Mouse (Mus musculus): ENCODE measurements around the gene Noct. TPM values are rescaled to one million over a fixed set of nuclear protein-coding genes. Genes with fewer than 3 reads are reported as not detected.
A peak's percentile ranks its signal among the peaks of the same experiment; 100 is the strongest.

Gene Noct
- polyA plus RNA-seq, 1 experiment from 2014 or later = 12.5 TPM

DNA sequence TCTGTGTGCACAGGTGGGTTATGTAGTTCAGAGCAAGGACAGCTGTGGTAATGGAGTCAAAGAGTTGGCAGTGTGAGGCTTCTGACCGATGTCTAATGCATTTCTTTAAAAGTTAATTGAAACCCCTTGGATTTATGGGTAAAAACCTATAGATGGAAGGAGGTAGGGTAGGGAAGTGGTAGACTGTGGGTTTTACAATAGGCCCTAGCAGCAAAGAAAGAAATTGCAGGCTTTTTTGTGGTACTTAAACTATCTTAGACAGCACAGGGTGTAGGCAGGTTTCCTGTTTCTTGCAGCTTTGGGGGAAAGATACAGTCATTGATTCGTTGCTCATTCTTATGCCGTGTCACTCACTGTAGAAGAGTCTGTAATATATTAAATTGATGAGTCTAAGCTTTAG lies 2.4 kb downstream of the Noct start:
- peaks cover 9% of the 10 kb centered on the region; the same call in 1 of the 2 replicates for H3K27me3 ChIP-seq (ENCODE audit: insufficient read depth, poor library complexity, severe bottlenecking)
- H3K4me3 ChIP-seq = peak overlapping the region; percentile 92; the same call in 1 of the 2 replicates
- no peaks in the 10 kb centered on the region for H3K36me3 ChIP-seq
- peaks cover 48% of the 10 kb centered on the region for H3K4me1 ChIP-seq (replicated peaks)
- WGBS = 92% methylated on average over 3 of the region's 3 CpGs
- H3K27ac ChIP-seq = no peak overlapping the region
- DNase-seq (ENCODE audit: low spot score) = no peak
- no peaks in the 10 kb centered on the region for H3K9me3 ChIP-seq

DNA sequence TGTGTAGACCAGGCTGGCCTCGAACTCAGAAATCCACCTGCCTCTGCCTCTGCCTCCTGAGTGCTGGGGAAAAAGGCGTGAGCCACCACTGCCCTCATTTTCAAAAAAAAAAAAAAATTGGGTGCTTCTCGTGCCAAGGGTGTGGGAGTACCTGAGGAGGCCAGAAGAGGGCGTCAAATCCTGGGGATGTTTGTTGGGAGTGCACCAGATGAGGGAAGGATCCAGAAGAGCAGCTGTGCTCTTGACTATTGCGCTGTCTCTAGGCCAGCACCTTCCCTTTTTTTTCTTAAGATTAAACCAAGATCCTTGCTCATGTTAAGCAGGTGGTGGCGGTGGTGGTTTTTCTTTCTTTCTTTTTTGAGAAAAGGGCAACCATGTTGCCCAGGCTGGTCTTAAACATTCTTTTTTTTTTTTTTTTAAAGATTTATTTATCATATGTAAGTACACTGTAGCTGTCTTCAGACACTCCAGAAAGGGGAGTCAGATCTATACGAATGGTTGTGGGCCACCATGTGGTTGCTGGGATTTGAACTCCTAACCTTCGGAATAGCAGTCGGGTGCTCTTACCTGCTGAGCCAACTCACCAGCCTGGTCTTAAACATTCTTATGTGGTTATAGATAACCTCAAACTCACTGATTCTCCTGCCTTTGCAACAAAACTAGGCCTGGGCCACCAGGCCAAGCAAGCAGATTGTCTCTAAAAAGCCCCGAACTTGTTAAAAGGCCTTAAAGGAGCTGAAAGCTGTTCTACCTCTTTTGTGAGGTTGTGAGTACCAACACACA lies 4.0 kb downstream of the Noct start:
- H3K36me3 ChIP-seq = no peaks in the 10 kb centered on the region
- H3K4me3 ChIP-seq = no peak overlapping the region
- H3K4me1 ChIP-seq (replicated peaks) = peaks cover 38% of the 10 kb centered on the region
- WGBS = 82% methylated on average over 10 of the region's 10 CpGs
- H3K27me3 ChIP-seq (ENCODE audit: insufficient read depth, poor library complexity, severe bottlenecking) = peaks cover 2% of the 10 kb centered on the region; the same call in 1 of the 2 replicates
- no peaks in the 10 kb centered on the region for H3K9me3 ChIP-seq
- peak; percentile 37 for DNase-seq (ENCODE audit: low spot score)
- H3K27ac ChIP-seq = no peak overlapping the region

DNA sequence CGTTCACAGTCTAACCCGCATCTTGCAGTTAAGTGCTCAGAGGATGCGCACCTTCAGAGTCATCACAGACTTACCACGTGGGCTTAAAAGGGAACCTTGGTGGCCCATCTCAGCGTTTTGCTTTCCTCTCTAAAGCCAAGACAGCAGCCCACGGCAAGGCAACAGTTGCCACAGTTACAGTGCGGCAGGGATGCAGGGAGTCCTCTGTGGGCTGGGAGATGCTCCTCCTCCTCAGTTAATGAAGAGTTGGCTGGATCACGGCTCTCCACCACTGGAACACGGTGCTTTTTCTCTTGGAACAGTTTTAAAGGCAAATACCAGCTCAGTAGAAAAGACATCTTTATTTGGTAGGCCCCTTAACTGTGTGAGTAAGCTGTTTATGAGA lies 4.6 kb downstream of the Noct start:
- Histone ChIP-seq H3K27ac (no peak overlapping the region), H3K36me3 (no peaks in the 10 kb centered on the region), H3K4me3 (no peak overlapping the region), H3K9me3 (no peaks in the 10 kb centered on the region), H3K4me1 (replicated peaks) (peaks cover 36% of the 10 kb centered on the region), H3K27me3 (ENCODE audit: insufficient read depth, poor library complexity, severe bottlenecking) (no peaks in the 10 kb centered on the region)
- 87% methylated on average over 9 of the region's 9 CpGs for WGBS
- DNase-seq (ENCODE audit: low spot score) = no peak

DNA sequence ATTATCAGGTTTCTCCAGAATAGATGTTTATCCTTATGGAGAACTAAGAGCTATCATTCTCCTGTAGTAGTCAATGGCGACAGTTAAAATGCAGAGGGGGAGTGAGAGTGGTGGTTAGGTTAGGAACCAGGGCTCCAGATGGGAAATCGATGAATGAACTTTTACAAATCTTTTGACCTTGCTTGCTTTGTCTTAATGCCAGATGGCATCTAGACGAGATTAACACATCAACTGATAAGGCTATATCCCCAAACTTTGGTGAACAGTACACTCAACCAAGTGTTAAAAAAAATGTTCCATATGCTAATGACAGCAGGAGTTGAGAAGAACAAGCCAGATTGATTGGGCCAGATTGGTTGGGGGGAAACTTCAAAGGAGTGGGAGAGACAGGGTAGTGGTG lies 5.0 kb downstream of the Noct start:
- H3K36me3 ChIP-seq = no peaks in the 10 kb centered on the region
- DNase-seq (ENCODE audit: low spot score) = no peak
- H3K9me3 ChIP-seq = no peaks in the 10 kb centered on the region
- no peak overlapping the region for H3K4me3 ChIP-seq
- H3K27ac ChIP-seq = no peak overlapping the region
- H3K4me1 ChIP-seq (replicated peaks) = peaks cover 35% of the 10 kb centered on the region
- H3K27me3 ChIP-seq (ENCODE audit: insufficient read depth, poor library complexity, severe bottlenecking) = no peaks in the 10 kb centered on the region
- WGBS = 88% methylated on average over 3 of the region's 3 CpGs

DNA sequence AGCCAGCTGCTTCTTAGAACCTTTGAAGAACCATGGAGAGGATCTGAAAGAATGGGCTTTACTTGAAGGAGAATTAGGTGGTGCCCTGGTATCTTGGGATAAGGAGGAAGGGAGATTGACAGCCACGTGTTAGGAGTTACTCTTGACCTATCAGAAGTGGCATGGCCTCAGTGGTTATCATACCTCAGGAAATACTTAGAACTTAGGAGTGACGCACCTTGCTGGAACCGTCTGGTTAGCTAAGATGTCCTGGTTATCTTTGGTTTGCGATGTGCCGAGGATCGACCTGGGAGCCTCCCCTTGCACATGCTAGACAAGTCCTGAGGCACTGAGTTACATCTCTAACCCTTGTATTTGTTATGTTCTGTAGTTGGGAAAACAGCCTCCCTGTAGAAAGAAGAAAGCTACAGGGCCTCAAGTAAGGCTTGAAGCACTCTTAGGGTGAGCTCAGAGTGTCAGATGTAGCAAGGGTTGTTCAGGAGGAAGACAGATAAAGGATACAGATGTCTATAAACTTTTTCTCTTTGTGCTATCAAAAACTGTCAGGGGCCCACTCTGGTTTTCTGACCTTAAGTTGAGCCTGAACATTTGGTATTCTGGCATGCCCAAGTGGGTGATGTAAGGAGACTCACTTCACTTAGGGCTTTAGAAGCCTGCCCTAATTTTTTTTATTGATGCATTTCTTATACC lies 6.0 kb downstream of the Noct start:
- Histone ChIP-seq H3K9me3 (no peaks in the 10 kb centered on the region), H3K4me1 (replicated peaks) (peaks cover 42% of the 10 kb centered on the region), H3K27ac (no peak overlapping the region), H3K4me3 (no peak overlapping the region), H3K27me3 (ENCODE audit: insufficient read depth, poor library complexity, severe bottlenecking) (no peaks in the 10 kb centered on the region), H3K36me3 (no peaks in the 10 kb centered on the region)
- no peak for DNase-seq (ENCODE audit: low spot score)
- 94% methylated on average over 6 of the region's 6 CpGs for WGBS

DNA sequence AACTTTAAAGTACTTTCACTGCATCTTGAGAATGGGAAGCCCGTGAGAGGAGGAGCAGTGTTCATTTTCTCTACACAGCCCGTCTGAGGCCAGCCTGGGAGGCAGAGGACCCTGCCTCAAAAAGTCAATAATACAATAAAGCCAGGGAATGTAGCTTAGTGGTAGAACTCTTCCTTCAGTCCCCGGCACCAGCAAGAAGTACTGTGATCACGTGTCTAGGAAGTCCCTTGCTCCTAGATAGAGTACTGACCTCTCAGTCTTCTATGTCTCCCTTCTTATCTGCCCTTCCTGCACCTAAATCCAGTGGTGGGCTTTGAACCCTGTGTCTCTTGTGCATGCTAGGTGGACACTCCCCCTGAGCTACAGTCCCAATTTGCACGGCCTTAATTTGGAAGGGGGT lies 6.6 kb downstream of the Noct start:
- 0 out of 2 replicates have a peak overlapping the region, but pooled peaks have one; percentile 5 for H3K27ac ChIP-seq

DNA sequence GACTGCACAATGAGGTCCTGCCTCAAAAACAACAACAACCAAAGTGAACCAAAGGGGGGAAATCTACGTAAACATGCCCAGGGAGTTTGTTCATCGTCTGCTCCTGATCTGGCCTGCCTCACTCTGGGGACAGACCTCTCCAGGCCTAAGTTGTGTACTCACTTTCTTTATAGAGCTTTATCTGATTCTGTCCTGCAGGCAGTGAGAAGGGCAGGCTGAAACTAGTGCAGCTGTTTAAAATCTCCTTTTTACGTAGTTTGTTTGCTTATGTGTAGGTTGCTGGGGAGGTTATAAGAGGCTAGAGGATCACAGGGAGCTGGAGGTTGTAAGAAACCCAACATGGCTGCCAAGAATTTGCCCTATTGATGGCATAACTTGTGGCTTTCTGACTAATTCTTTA lies 7.3 kb downstream of the Noct start:
- Histone ChIP-seq H3K36me3 (no peaks in the 10 kb centered on the region), H3K27me3 (ENCODE audit: insufficient read depth, poor library complexity, severe bottlenecking) (no peaks in the 10 kb centered on the region), H3K4me3 (no peak overlapping the region), H3K4me1 (replicated peaks) (peaks cover 30% of the 10 kb centered on the region), H3K27ac (0 out of 2 replicates have a peak overlapping the region, but pooled peaks have one; percentile 5), H3K9me3 (no peaks in the 10 kb centered on the region)
- no peak for DNase-seq (ENCODE audit: low spot score)
- 72% methylated on average over 3 of the region's 3 CpGs for WGBS

More for the DNA sequence above, 6.6 kb downstream of the Noct start:
- H3K27me3 ChIP-seq (ENCODE audit: insufficient read depth, poor library complexity, severe bottlenecking) = no peaks in the 10 kb centered on the region
- peaks cover 36% of the 10 kb centered on the region for H3K4me1 ChIP-seq (replicated peaks)
- no peaks in the 10 kb centered on the region for H3K9me3 ChIP-seq
- 87% methylated on average over 5 of the region's 5 CpGs for WGBS
- H3K4me3 ChIP-seq = no peak overlapping the region
- no peak for DNase-seq (ENCODE audit: low spot score)
- H3K36me3 ChIP-seq = no peaks in the 10 kb centered on the region

DNA sequence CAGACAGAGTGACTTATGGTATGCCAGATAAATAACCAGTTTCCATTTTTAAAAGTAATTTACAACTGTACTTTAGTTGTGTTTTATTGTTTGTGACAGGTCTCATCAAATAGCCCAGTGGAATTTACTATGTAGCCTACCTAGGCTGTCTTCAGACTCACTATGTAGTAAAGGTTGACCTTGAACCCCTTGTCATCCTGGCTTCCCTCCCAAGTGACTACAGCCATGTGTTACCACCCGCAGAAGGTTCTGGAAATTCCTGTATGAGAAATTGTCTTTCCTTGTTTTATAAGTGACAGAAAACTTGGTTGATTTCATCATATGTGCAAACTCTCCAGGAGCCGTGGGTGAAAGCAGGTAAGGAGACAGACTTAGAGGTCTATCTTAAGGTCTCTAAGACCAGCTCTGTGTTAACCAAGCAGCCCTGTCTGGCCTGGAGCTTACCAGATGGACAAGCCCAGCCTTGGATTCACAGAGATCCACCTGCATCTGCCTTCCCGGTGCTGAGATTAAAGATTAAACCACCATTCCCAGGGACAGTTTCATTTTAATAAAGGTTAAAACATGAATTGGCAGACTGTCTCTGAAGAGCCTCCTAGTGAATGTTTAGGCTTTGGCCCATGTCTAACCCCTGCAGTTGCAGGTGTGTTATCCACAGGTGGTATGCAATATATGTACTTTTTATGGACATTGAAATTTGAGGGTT lies 8.1 kb downstream of the Noct start:
- Histone ChIP-seq H3K4me1 (replicated peaks) (peaks cover 22% of the 10 kb centered on the region), H3K27ac (no peak overlapping the region), H3K9me3 (no peaks in the 10 kb centered on the region), H3K36me3 (no peaks in the 10 kb centered on the region), H3K4me3 (no peak overlapping the region), H3K27me3 (ENCODE audit: insufficient read depth, poor library complexity, severe bottlenecking) (no peaks in the 10 kb centered on the region)
- WGBS = 94% methylated on average over 3 of the region's 3 CpGs
- no peak for DNase-seq (ENCODE audit: low spot score)

DNA sequence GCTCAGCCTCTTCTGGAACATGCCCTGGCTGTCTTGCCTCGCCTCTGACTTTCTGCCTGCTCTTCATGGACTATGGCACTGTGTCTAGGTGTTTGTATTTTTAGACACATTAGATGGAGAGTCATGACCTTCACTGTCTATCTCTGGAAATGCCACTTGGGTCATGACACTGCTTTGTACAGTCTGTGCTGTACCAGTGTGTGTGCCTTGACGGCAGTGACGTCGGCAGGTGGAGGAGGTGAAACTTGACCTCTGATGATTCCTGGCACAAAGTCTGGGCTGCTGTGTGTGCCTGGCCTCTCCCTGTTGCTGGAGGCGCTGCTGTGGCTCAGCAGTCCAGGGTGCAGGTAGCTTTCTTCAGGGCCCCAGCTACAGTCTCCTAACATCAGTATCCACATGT lies 9.2 kb downstream of the Noct start:
- no peak overlapping the region for H3K27ac ChIP-seq
- no peaks in the 10 kb centered on the region for H3K27me3 ChIP-seq (ENCODE audit: insufficient read depth, poor library complexity, severe bottlenecking)
- no peak overlapping the region for H3K4me3 ChIP-seq
- 0 out of 2 replicates have a peak, but pooled peaks cover 3% of the 10 kb centered on the region for H3K36me3 ChIP-seq
- DNase-seq (ENCODE audit: low spot score) = no peak
- H3K9me3 ChIP-seq = no peaks in the 10 kb centered on the region
- H3K4me1 ChIP-seq (replicated peaks) = peaks cover 21% of the 10 kb centered on the region
- WGBS = 75% methylated on average over 5 of the region's 5 CpGs

DNA sequence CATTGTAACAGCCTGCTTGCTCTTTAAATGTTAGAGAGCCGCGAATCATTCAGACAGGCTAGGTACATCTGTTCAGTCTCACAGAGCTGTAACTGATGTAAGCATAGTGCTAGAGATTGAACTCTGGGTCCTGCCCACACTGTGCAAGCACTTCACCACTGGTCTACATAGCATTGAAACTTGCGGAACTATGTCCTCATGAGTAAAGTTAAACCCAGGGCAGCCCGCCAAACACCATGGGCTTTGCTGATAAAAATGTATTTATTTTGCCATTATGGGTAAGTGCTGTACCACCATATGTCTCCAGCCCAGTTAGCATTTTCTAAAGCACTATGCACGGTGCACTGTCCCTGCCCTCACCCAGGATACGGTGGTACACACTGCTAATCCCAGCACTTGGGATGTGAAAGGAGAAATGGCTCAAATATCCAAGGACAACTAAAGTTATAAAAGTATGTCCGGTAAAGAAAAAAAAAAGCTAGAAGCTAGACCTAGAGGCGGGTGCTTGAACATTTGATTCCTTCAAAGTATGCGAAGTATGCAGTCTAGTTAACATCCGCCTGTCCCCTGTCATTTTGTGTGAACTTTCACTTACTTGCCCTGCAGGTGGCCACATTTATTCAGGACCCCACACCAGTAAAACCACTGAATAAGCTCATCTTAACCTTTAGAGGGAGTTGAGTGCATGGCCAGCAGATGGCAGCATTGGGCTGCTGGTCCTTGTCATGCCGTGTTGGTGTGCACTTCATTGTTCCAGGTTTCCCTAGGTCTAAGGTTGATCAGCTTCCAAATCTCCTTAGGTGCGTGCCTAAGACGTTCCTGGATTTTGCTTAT lies 9.9 kb downstream of the Noct start:
- Histone ChIP-seq H3K4me1 (replicated peaks) (peaks cover 16% of the 10 kb centered on the region), H3K4me3 (no peak overlapping the region), H3K9me3 (no peaks in the 10 kb centered on the region), H3K27me3 (ENCODE audit: insufficient read depth, poor library complexity, severe bottlenecking) (no peaks in the 10 kb centered on the region), H3K27ac (peak overlapping the region; percentile 67), H3K36me3 (0 out of 2 replicates have a peak, but pooled peaks cover 6% of the 10 kb centered on the region)
- DNase-seq (ENCODE audit: low spot score) = peak; percentile 87
- WGBS = 57% methylated on average over 13 of the region's 13 CpGs

DNA sequence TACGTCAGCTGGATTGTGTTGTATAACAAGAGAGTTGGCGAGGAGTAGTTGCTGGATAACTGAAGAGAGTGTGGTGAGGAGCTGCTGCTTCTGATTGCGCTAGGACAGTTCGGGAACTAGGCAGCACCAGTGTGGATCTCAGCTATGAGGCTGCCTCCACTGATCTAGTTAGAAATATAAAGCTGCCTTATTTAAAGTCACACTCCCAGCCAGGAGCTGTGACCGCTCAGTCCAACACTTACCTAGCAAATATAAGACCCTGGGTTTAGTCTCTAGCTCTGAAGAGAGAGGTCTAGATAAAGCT lies 10.5 kb downstream of the Noct start:
- Histone ChIP-seq H3K9me3 (no peaks in the 10 kb centered on the region), H3K4me1 (replicated peaks) (peaks cover 16% of the 10 kb centered on the region), H3K4me3 (no peak overlapping the region), H3K27me3 (ENCODE audit: insufficient read depth, poor library complexity, severe bottlenecking) (no peaks in the 10 kb centered on the region), H3K27ac (peak overlapping the region; percentile 67), H3K36me3 (peaks cover 12% of the 10 kb centered on the region)
- 88% methylated on average over 5 of the region's 5 CpGs for WGBS
- no peak for DNase-seq (ENCODE audit: low spot score)

DNA sequence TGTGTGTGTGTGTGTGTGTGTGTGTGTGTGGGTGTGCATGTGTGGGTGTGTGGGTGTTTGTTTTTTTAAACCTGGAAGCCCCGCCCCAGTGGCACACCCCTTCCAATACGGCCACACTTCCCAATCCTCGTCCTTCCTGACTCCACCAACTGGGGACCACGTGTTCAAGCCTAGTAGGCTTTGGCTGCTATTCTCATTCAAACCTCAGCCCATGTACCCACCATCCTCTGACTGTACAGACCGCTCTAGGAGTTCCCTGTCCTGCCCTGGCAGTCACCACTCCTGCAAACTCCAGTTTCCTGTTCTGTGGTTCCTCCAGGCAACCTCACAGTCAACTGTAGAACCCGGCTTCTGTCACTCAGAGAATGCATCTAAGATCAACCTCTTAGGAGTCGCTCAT lies 14.3 kb downstream of the Noct start:
- 91% methylated on average over 7 of the region's 7 CpGs for WGBS
- no peak for DNase-seq (ENCODE audit: low spot score)
- Histone ChIP-seq H3K9me3 (no peaks in the 10 kb centered on the region), H3K36me3 (peaks cover 13% of the 10 kb centered on the region), H3K27me3 (ENCODE audit: insufficient read depth, poor library complexity, severe bottlenecking) (no peaks in the 10 kb centered on the region), H3K4me1 (replicated peaks) (peaks cover 16% of the 10 kb centered on the region), H3K4me3 (no peak overlapping the region), H3K27ac (no peak overlapping the region)
